Mouse (Mus musculus) hindbrain, postnatal 0 days (tissue): Measurements from ENCODE around the gene Olfr776. TPM values are rescaled to one million over a fixed set of nuclear protein-coding genes. Genes with fewer than 3 reads are reported as not detected.
"Not testable (repeated sequence)": the region's sequence is repeated elsewhere in the genome, so short reads cannot be mapped to it uniquely, and the experiment has no call there.

Source experiments
- ATAC-seq: fragments of 200-750 bp; cut with Nextera tagmentation; 2 replicates; pipeline ENCODE4 v1.8.0; 2017; ENCODE audit warnings: mild to moderate bottlenecking, moderate TSS enrichment, moderate library complexity
- DNase-seq: peaks from one replicate; pipeline ENCODE4 v3.0.0-alpha.2; 2015; ENCODE audit warnings: low spot score
- H3K27ac ChIP-seq: fragments of 300-500 bp; sonication (generic); 2 replicates; pipeline ENCODE4 v1.5.1; 2014; ENCODE audit warnings: mild to moderate bottlenecking
- H3K27me3 ChIP-seq: fragments of 300-500 bp; sonication (generic); 2 replicates; pipeline ENCODE4 v1.6.1; 2014; ENCODE audit warnings: low read length, mixed read lengths; ENCODE audit not compliant: insufficient read depth
- H3K36me3 ChIP-seq: fragments of 300-500 bp; sonication (generic); 2 replicates; pipeline ENCODE4 v1.6.1; 2014; ENCODE audit warnings: low read length, mixed read lengths; ENCODE audit not compliant: insufficient read depth
- H3K4me1 ChIP-seq: fragments of 300-500 bp; sonication (generic); 2 replicates; pipeline ENCODE4 v1.6.1; 2014; ENCODE audit warnings: antibody characterized with exemption, low read length, mixed read lengths; ENCODE audit not compliant: insufficient read depth
- H3K4me2 ChIP-seq: fragments of 300-500 bp; sonication (generic); 2 replicates; pipeline ENCODE4 v1.6.1; 2014; ENCODE audit warnings: low read depth, mild to moderate bottlenecking, low read length, moderate library complexity, mixed read lengths
- H3K4me3 ChIP-seq: fragments of 300-500 bp; sonication (generic); 2 replicates; pipeline ENCODE4 v1.5.1; 2014; ENCODE audit warnings: low read length
- H3K9ac ChIP-seq: fragments of 300-500 bp; sonication (generic); replicated peaks from 2 replicates; pipeline ENCODE4 v1.6.1; 2014; ENCODE audit warnings: mild to moderate bottlenecking, low read length, moderate library complexity, mixed read lengths
- H3K9me3 ChIP-seq: fragments of 300-500 bp; sonication (generic); 2 replicates; pipeline ENCODE4 v1.6.1; 2016; ENCODE audit warnings: low read length, mixed read lengths
- CTCF ChIP-seq: IDR thresholded peaks from 2 replicates; pipeline ENCODE4 v1.5.1; 2016; ENCODE audit warnings: antibody characterized with exemption, control low read depth, low read depth
- WGBS: fragments of 180-500 bp; shearing (Covaris S2); extraction: QIAGEN DNeasy Blood & Tissue Kit; methylation state at CpG from one replicate; pipeline ENCODE4 v1.1.7; 2014; 5-methylcytosine and 5-hydroxymethylcytosine counted together
- polyA plus RNA-seq: library from polyadenylated mRNA; unstranded; fragments of >200 nt; fragmentation: Nextera tagmentation; extraction: Ambion mirVana; gene quantifications from 2 replicates; pipeline ENCODE4 v1.2.1, GENCODE M21; 2015
- total RNA-seq: library from RNA; depleted of rRNA; stranded (reverse); fragments of >200 nt; gene quantifications from 2 replicates; pipeline ENCODE4 v1.2.3, GENCODE M21; 2014; rRNA removed

Olfr776 gene
- not detected in 2 replicates for total RNA-seq
- not detected in 2 replicates for polyA plus RNA-seq

GRCm38 (mm10) chr10:129258827-129259226, at the start of gene Olfr776:
TSS of gene Olfr776 (plus strand) at chr10:129259127.
- H3K4me1 ChIP-seq: no peaks in the 10 kb centered on the region
- DNase-seq (no peak), ATAC-seq (no peak)
- no peaks in the 10 kb centered on the region for H3K36me3 ChIP-seq
- no peak within 1 kb of the TSS for H3K9ac ChIP-seq
- no peak within 1 kb of the TSS for H3K4me2 ChIP-seq
- no peaks in the 10 kb centered on the region for H3K9me3 ChIP-seq
- H3K27ac ChIP-seq: no peak within 1 kb of the TSS
- no peaks in the 10 kb centered on the region for H3K27me3 ChIP-seq
- H3K4me3 ChIP-seq: no peak within 1 kb of the TSS
- no peak for TF ChIP-seq CTCF

- no peak overlapping the region for H3K9ac ChIP-seq
- DNase-seq (no peak), ATAC-seq (no peak)
- no peak for TF ChIP-seq CTCF
- WGBS: 77% methylated on average over 1 of the region's 1 CpGs
- H3K4me1 ChIP-seq: no peaks in the 10 kb centered on the region
- no peaks in the 10 kb centered on the region for H3K27me3 ChIP-seq
- H3K4me2 ChIP-seq: no peak overlapping the region
- no peaks in the 10 kb centered on the region for H3K36me3 ChIP-seq
- H3K9me3 ChIP-seq: no peaks in the 10 kb centered on the region
- H3K4me3 ChIP-seq: no peak overlapping the region
- no peak overlapping the region for H3K27ac ChIP-seq
These were observed 28.2 kb upstream of the Olfr776 start for GRCm38 (mm10) chr10:129230737-129231136.

- Histone ChIP-seq H3K4me1 (no peaks in the 10 kb centered on the region), H3K36me3 (no peaks in the 10 kb centered on the region), H3K4me2 (no peak within 1 kb of the TSS), H3K4me3 (no peak within 1 kb of the TSS), H3K27me3 (no peaks in the 10 kb centered on the region), H3K9ac (no peak within 1 kb of the TSS), H3K27ac (no peak within 1 kb of the TSS), H3K9me3 (no peaks in the 10 kb centered on the region)
- ATAC-seq (no peak), DNase-seq (no peak)
- TF ChIP-seq CTCF: no peak
- 70% methylated on average over 2 of the region's 2 CpGs for WGBS
These were observed 23.0 kb upstream of the Olfr776 start, which contains the start of gene Olfr774 for GRCm38 (mm10) chr10:129235904-129236303. TSS of gene Olfr774 (plus strand) at chr10:129236204.

GRCm38 (mm10) chr10:129248112-129248511, 10.8 kb upstream of the Olfr776 start, which contains the start of gene Olfr775:
TSS of gene Olfr775 (plus strand) at chr10:129248412.
- Histone ChIP-seq H3K27ac (no peak within 1 kb of the TSS), H3K4me1 (no peaks in the 10 kb centered on the region), H3K4me2 (no peak within 1 kb of the TSS), H3K36me3 (no peaks in the 10 kb centered on the region), H3K27me3 (no peaks in the 10 kb centered on the region), H3K4me3 (no peak within 1 kb of the TSS), H3K9ac (no peak within 1 kb of the TSS), H3K9me3 (no peaks in the 10 kb centered on the region)
- TF ChIP-seq CTCF: no peak
- no peak for ATAC-seq
- DNase-seq: no peak
- WGBS: 68% methylated on average over 3 of the region's 3 CpGs

- no peaks in the 10 kb centered on the region for H3K9me3 ChIP-seq
- TF ChIP-seq CTCF: no peak
- no peak within 1 kb of the TSS for H3K4me3 ChIP-seq
- no peak within 1 kb of the TSS for H3K9ac ChIP-seq
- ATAC-seq (no peak), DNase-seq (no peak)
- H3K27ac ChIP-seq: no peak within 1 kb of the TSS
- no peaks in the 10 kb centered on the region for H3K27me3 ChIP-seq
- WGBS: 95% methylated on average over 2 of the region's 2 CpGs
- no peaks in the 10 kb centered on the region for H3K4me1 ChIP-seq
- no peak within 1 kb of the TSS for H3K4me2 ChIP-seq
- no peaks in the 10 kb centered on the region for H3K36me3 ChIP-seq
These were observed 12.2 kb downstream of the Olfr776 start, which contains the start of gene Olfr777 for GRCm38 (mm10) chr10:129271081-129271535. TSS of gene Olfr777 (minus strand) at chr10:129271485.

GRCm38 (mm10) chr10:129312973-129313372, 54.0 kb downstream of the Olfr776 start:
- H3K9ac ChIP-seq, H3K27me3 ChIP-seq, H3K27ac ChIP-seq, H3K36me3 ChIP-seq, H3K9me3 ChIP-seq, ATAC-seq, H3K4me1 ChIP-seq, H3K4me2 ChIP-seq, DNase-seq, H3K4me3 ChIP-seq: not testable (repeated sequence)
- 53% methylated on average over 1 of the region's 1 CpGs for WGBS

- H3K9me3 ChIP-seq, H3K4me2 ChIP-seq, H3K27me3 ChIP-seq, DNase-seq, H3K27ac ChIP-seq, H3K4me3 ChIP-seq, H3K9ac ChIP-seq, ATAC-seq, H3K36me3 ChIP-seq, H3K4me1 ChIP-seq: not testable (repeated sequence)
- WGBS: no CpG with 5 or more reads among the region's 1 CpGs
These were observed 54.6 kb downstream of the Olfr776 start for GRCm38 (mm10) chr10:129313521-129313920.

Other genes starting within 250 kb of the Olfr776 start
- not detected in 2 replicates for gene Olfr763, start 248.3 kb upstream of the Olfr776 start, total RNA-seq
- not detected in 2 replicates for gene Olfr763, start 248.3 kb upstream of the Olfr776 start, polyA plus RNA-seq
- gene Olfr764-ps1, start 219.2 kb upstream of the Olfr776 start, total RNA-seq: not detected in 2 replicates
- gene Olfr764-ps1, start 219.2 kb upstream of the Olfr776 start, polyA plus RNA-seq: not detected in 2 replicates
- not detected in 2 replicates for gene Olfr765, start 209.1 kb upstream of the Olfr776 start, total RNA-seq
- not detected in 2 replicates for gene Olfr765, start 209.1 kb upstream of the Olfr776 start, polyA plus RNA-seq
- gene Olfr766-ps1, start 190.2 kb upstream of the Olfr776 start, total RNA-seq: not detected in 2 replicates
- not detected in 2 replicates for gene Olfr766-ps1, start 190.2 kb upstream of the Olfr776 start, polyA plus RNA-seq
- not detected in 2 replicates for gene Olfr767, start 176.2 kb upstream of the Olfr776 start, total RNA-seq
- gene Olfr767, start 176.2 kb upstream of the Olfr776 start, polyA plus RNA-seq: not detected in 2 replicates
- not detected in 2 replicates for gene Olfr768, start 159.8 kb upstream of the Olfr776 start, total RNA-seq
- not detected in 2 replicates for gene Olfr768, start 159.8 kb upstream of the Olfr776 start, polyA plus RNA-seq
- gene Olfr769, start 141.3 kb upstream of the Olfr776 start, total RNA-seq: not detected in 2 replicates
- gene Olfr769, start 141.3 kb upstream of the Olfr776 start, polyA plus RNA-seq: not detected in 2 replicates
- not detected in 2 replicates for gene Olfr770, start 120.1 kb upstream of the Olfr776 start, total RNA-seq
- not detected in 2 replicates for gene Olfr770, start 120.1 kb upstream of the Olfr776 start, polyA plus RNA-seq
- gene Olfr771, start 94.4 kb upstream of the Olfr776 start, total RNA-seq: not detected in 2 replicates
- gene Olfr771, start 94.4 kb upstream of the Olfr776 start, polyA plus RNA-seq: not detected in 2 replicates
- not detected in 2 replicates for gene Olfr772, start 81.2 kb upstream of the Olfr776 start, total RNA-seq
- gene Olfr772, start 81.2 kb upstream of the Olfr776 start, polyA plus RNA-seq: not detected in 2 replicates
- gene Olfr773, start 71.7 kb upstream of the Olfr776 start, total RNA-seq: not detected in 2 replicates
- gene Olfr773, start 71.7 kb upstream of the Olfr776 start, polyA plus RNA-seq: not detected in 2 replicates
- not detected in 2 replicates for gene Olfr774, start 22.9 kb upstream of the Olfr776 start, total RNA-seq
- gene Olfr774, start 22.9 kb upstream of the Olfr776 start, polyA plus RNA-seq: not detected in 2 replicates
- gene Olfr775, start 10.7 kb upstream of the Olfr776 start, total RNA-seq: not detected in 2 replicates
- not detected in 2 replicates for gene Olfr775, start 10.7 kb upstream of the Olfr776 start, polyA plus RNA-seq
- gene Olfr777, start 12.4 kb downstream of the Olfr776 start, total RNA-seq: not detected in 2 replicates
- not detected in 2 replicates for gene Olfr777, start 12.4 kb downstream of the Olfr776 start, polyA plus RNA-seq
- not detected in 2 replicates for gene Olfr780, start 59.0 kb downstream of the Olfr776 start, total RNA-seq
- not detected in 2 replicates for gene Olfr780, start 59.0 kb downstream of the Olfr776 start, polyA plus RNA-seq
- gene Olfr781, start 69.7 kb downstream of the Olfr776 start, total RNA-seq: not detected in 2 replicates
- gene Olfr781, start 69.7 kb downstream of the Olfr776 start, polyA plus RNA-seq: not detected in 2 replicates
- gene Olfr782, start 89.7 kb downstream of the Olfr776 start, total RNA-seq: not detected in 2 replicates
- not detected in 2 replicates for gene Olfr782, start 89.7 kb downstream of the Olfr776 start, polyA plus RNA-seq
- gene Olfr784, start 125.0 kb downstream of the Olfr776 start, total RNA-seq: 0.61 and 0.68 TPM in 2 replicates
- 0.05 and 0.08 TPM in 2 replicates for gene Olfr784, start 125.0 kb downstream of the Olfr776 start, polyA plus RNA-seq
- gene Olfr785, start 146.3 kb downstream of the Olfr776 start, total RNA-seq: not detected in 2 replicates
- not detected in 2 replicates for gene Olfr785, start 146.3 kb downstream of the Olfr776 start, polyA plus RNA-seq
- not detected in 2 replicates for gene Olfr786, start 168.2 kb downstream of the Olfr776 start, total RNA-seq
- gene Olfr786, start 168.2 kb downstream of the Olfr776 start, polyA plus RNA-seq: not detected in 2 replicates
- gene Olfr787, start 202.7 kb downstream of the Olfr776 start, total RNA-seq: not detected in 2 replicates
- gene Olfr787, start 202.7 kb downstream of the Olfr776 start, polyA plus RNA-seq: not detected in 2 replicates
- not detected in 2 replicates for gene Olfr788, start 211.9 kb downstream of the Olfr776 start, total RNA-seq
- not detected in 2 replicates for gene Olfr788, start 211.9 kb downstream of the Olfr776 start, polyA plus RNA-seq
- gene Olfr789, start 225.6 kb downstream of the Olfr776 start, total RNA-seq: not detected in 2 replicates
- gene Olfr789, start 225.6 kb downstream of the Olfr776 start, polyA plus RNA-seq: not detected in 2 replicates
- gene Olfr790, start 239.4 kb downstream of the Olfr776 start, total RNA-seq: not detected in 2 replicates
- gene Olfr790, start 239.4 kb downstream of the Olfr776 start, polyA plus RNA-seq: not detected in 2 replicates